Mouse (Mus musculus) intestine, postnatal 0 days (tissue): Measurements from ENCODE around the gene Mptx2. TPM values are rescaled to one million over a fixed set of nuclear protein-coding genes. Genes with fewer than 3 reads are reported as not detected.
A peak's percentile ranks its signal among the peaks of the same experiment; 100 is the strongest.

Experiments used
- ATAC-seq: fragments of 200-750 bp; cut with Nextera tagmentation; 2 replicates; pipeline ENCODE4 v1.8.0; 2017; ENCODE audit warnings: mild to moderate bottlenecking, moderate TSS enrichment, moderate library complexity
- H3K27ac ChIP-seq: fragments of 300-500 bp; sonication (generic); 2 replicates; pipeline ENCODE4 v1.5.1; 2014; ENCODE audit warnings: mild to moderate bottlenecking, low read depth, low read length, moderate library complexity
- H3K27me3 ChIP-seq: fragments of 300-500 bp; sonication (generic); replicated peaks from 2 replicates; pipeline ENCODE4 v1.6.1; 2014; ENCODE audit warnings: low read length, mixed read lengths; ENCODE audit not compliant: control insufficient read depth, insufficient read depth
- H3K36me3 ChIP-seq: fragments of 300-500 bp; sonication (generic); 2 replicates; pipeline ENCODE4 v1.6.1; 2014; ENCODE audit warnings: mild to moderate bottlenecking, moderate library complexity; ENCODE audit not compliant: control insufficient read depth, insufficient read depth
- H3K4me1 ChIP-seq: fragments of 300-500 bp; sonication (generic); replicated peaks from 2 replicates; pipeline ENCODE4 v1.6.1; 2014; ENCODE audit warnings: antibody characterized with exemption, low read length, mixed read lengths; ENCODE audit not compliant: control insufficient read depth, insufficient read depth
- H3K4me2 ChIP-seq: fragments of 300-500 bp; sonication (generic); replicated peaks from 2 replicates; pipeline ENCODE4 v1.6.1; 2014; ENCODE audit warnings: low read depth, mild to moderate bottlenecking, moderate library complexity
- H3K4me3 ChIP-seq: fragments of 300-500 bp; sonication (generic); 2 replicates; pipeline ENCODE4 v1.5.1; 2014; ENCODE audit warnings: low read depth, low read length
- H3K9ac ChIP-seq: fragments of 300-500 bp; sonication (generic); 2 replicates; pipeline ENCODE4 v1.6.1; 2014; ENCODE audit warnings: mild to moderate bottlenecking, low read depth, low read length
- H3K9me3 ChIP-seq: fragments of 300-500 bp; sonication (generic); 2 replicates; pipeline ENCODE4 v1.6.1; 2016; ENCODE audit warnings: mixed run types; ENCODE audit not compliant: control insufficient read depth
- CTCF ChIP-seq: sonication (generic); IDR thresholded peaks from 2 replicates; pipeline ENCODE4 v1.5.1; 2016; ENCODE audit warnings: low read depth, mild to moderate bottlenecking, control low read depth, antibody characterized with exemption, moderate library complexity
- WGBS: fragments of 180-500 bp; shearing (Covaris S2); extraction: QIAGEN DNeasy Blood & Tissue Kit; methylation state at CpG from one replicate; pipeline ENCODE4 v1.1.7; 2014; 5-methylcytosine and 5-hydroxymethylcytosine counted together
- polyA plus RNA-seq: library from polyadenylated mRNA; unstranded; fragments of >200 nt; fragmentation: Nextera tagmentation; extraction: Ambion mirVana; gene quantifications from 2 replicates; pipeline ENCODE4 v1.2.1, GENCODE M21; 2015

Mptx2 gene
- polyA plus RNA-seq: 2.2 and 3.0 TPM in 2 replicates

GRCm38 (mm10) chr1:173277677-173278076 is at the start of gene Mptx2:
Gene Mptx2, minus strand, starts transcription at chr1:173277777.
- no peak within 1 kb of the TSS for H3K4me2 ChIP-seq
- 57% methylated on average over 3 of the region's 3 CpGs for WGBS
- ATAC-seq: no peak

GRCm38 (mm10) chr1:173326552-173326951 is 49.0 kb upstream of the Mptx2 start:
- no peaks in the 10 kb centered on the region for H3K36me3 ChIP-seq
- WGBS: 31% methylated on average over 1 of the region's 1 CpGs
- no peak overlapping the region for H3K4me2 ChIP-seq
- no peaks in the 10 kb centered on the region for H3K4me1 ChIP-seq
- no peaks in the 10 kb centered on the region for H3K27me3 ChIP-seq
- no peak for ATAC-seq
- H3K4me3 ChIP-seq: no peak overlapping the region
- no peak for TF ChIP-seq CTCF
- no peak overlapping the region for H3K9ac ChIP-seq
- H3K9me3 ChIP-seq: no peaks in the 10 kb centered on the region
- H3K27ac ChIP-seq: no peak overlapping the region

More at GRCm38 (mm10) chr1:173277677-173278076, at the start of gene Mptx2:
- Histone ChIP-seq H3K27ac (no peak within 1 kb of the TSS), H3K4me1 (no peaks in the 10 kb centered on the region), H3K9me3 (no peaks in the 10 kb centered on the region), H3K9ac (no peak within 1 kb of the TSS), H3K36me3 (no peaks in the 10 kb centered on the region), H3K27me3 (no peaks in the 10 kb centered on the region), H3K4me3 (no peak within 1 kb of the TSS)
- TF ChIP-seq CTCF: no peak

GRCm38 (mm10) chr1:173325395-173325794 is 47.8 kb upstream of the Mptx2 start:
- no peak for TF ChIP-seq CTCF
- Histone ChIP-seq H3K27me3 (no peaks in the 10 kb centered on the region), H3K27ac (no peak overlapping the region), H3K36me3 (no peaks in the 10 kb centered on the region), H3K4me1 (no peaks in the 10 kb centered on the region), H3K4me3 (no peak overlapping the region), H3K9ac (no peak overlapping the region), H3K4me2 (no peak overlapping the region), H3K9me3 (no peaks in the 10 kb centered on the region)
- ATAC-seq: no peak
- 95% methylated on average over 1 of the region's 1 CpGs for WGBS

- Histone ChIP-seq H3K4me2 (no peak overlapping the region), H3K36me3 (no peaks in the 10 kb centered on the region), H3K4me3 (no peak overlapping the region), H3K27ac (no peak overlapping the region), H3K4me1 (no peaks in the 10 kb centered on the region), H3K9ac (no peak overlapping the region), H3K9me3 (no peaks in the 10 kb centered on the region), H3K27me3 (no peaks in the 10 kb centered on the region)
- no peak for ATAC-seq
- no peak for TF ChIP-seq CTCF
- WGBS: 67% methylated on average over 4 of the region's 4 CpGs
These were observed 47.4 kb upstream of the Mptx2 start for GRCm38 (mm10) chr1:173324961-173325360.

- Histone ChIP-seq H3K4me3 (no peak overlapping the region), H3K27ac (no peak overlapping the region), H3K36me3 (no peaks in the 10 kb centered on the region), H3K9me3 (no peaks in the 10 kb centered on the region), H3K4me1 (no peaks in the 10 kb centered on the region), H3K9ac (no peak overlapping the region), H3K4me2 (no peak overlapping the region), H3K27me3 (no peaks in the 10 kb centered on the region)
- WGBS: 29% methylated on average over 5 of the region's 5 CpGs
- no peak for ATAC-seq
- peak; percentile 75 for TF ChIP-seq CTCF
These were observed 46.4 kb upstream of the Mptx2 start for GRCm38 (mm10) chr1:173323839-173324585.

GRCm38 (mm10) chr1:173322249-173322627 is 44.7 kb upstream of the Mptx2 start:
- WGBS: 64% methylated on average over 6 of the region's 6 CpGs
- Histone ChIP-seq H3K9me3 (no peaks in the 10 kb centered on the region), H3K9ac (no peak overlapping the region), H3K4me2 (no peak overlapping the region), H3K27ac (no peak overlapping the region), H3K27me3 (no peaks in the 10 kb centered on the region), H3K36me3 (no peaks in the 10 kb centered on the region), H3K4me3 (no peak overlapping the region), H3K4me1 (no peaks in the 10 kb centered on the region)
- ATAC-seq: no peak
- TF ChIP-seq CTCF: no peak
